Mouse (Mus musculus): ENCODE measurements around the gene Gm11037.

DNA sequence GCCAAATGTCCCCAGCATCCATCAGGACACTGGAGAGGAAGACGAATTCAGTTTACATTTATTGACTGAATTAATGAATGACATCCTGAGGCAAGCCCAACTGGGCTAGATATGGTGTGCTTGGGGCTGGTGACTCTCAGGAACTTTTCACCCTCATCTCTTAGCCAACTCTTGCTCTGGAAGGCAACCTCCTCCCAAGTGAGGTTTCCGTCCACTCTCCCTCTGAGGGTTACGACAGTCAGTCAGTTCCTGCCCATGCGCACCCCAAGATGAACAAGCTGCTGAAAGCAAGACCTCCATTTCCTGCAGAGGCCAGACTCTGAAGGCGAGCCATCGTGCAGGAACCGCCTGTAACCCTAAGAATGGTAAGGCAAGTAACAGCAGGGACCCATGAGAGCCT is 23.7 kb downstream of the Gm11037 start:
- no peak for TF ChIP-seq GATA1 (IDR thresholded peaks at IDR 0.05; ENCODE audit: borderline replicate concordance, low read length)
- no peak for TF ChIP-seq FLI1 (IDR thresholded peaks at IDR 0.05; ENCODE audit: low read length)

Measured in megakaryocyte, embryonic 14.5 days (primary cell).